Mouse (Mus musculus) C2C12 (cell line): ENCODE data around the gene Lamb2.

Experiments used
- CTCF ChIP-seq: IDR thresholded peaks from one replicate; pipeline ENCODE4 v1.5.1; 2011; ENCODE audit not compliant: control insufficient read depth, insufficient read depth, insufficient read length
- FOSL1 ChIP-seq: IDR thresholded peaks from one replicate; pipeline ENCODE4 v1.8.0; 2011; ENCODE audit warnings: mild to moderate bottlenecking, low read length; ENCODE audit not compliant: poor library complexity, insufficient read depth, severe bottlenecking

- TF ChIP-seq FOSL1: no peak
- no peak for TF ChIP-seq CTCF
Observed at GRCm38 (mm10) chr9:108481520-108482210, 2.1 kb downstream of the Lamb2 start.
